Mouse (Mus musculus) neural tube, embryonic 15.5 days (tissue): ENCODE results near the gene 2310007B03Rik. TPM values are rescaled to one million over a fixed set of nuclear protein-coding genes. Genes with fewer than 3 reads are reported as not detected.

ENCODE experiments used
- ATAC-seq: fragments of 200-750 bp; cut with Nextera tagmentation; 2 replicates; pipeline ENCODE4 v1.8.0; 2017; ENCODE audit warnings: mild to moderate bottlenecking, moderate TSS enrichment, moderate library complexity; ENCODE audit not compliant: low FRiP score
- H3K27ac ChIP-seq: fragments of 300-500 bp; sonication (generic); replicated peaks from 2 replicates; pipeline ENCODE4 v1.5.1; 2015; ENCODE audit warnings: mild to moderate bottlenecking, inconsistent platforms
- H3K27me3 ChIP-seq: fragments of 300-500 bp; sonication (generic); replicated peaks from 2 replicates; pipeline ENCODE4 v1.6.1; 2015; ENCODE audit warnings: inconsistent platforms
- H3K36me3 ChIP-seq: fragments of 300-500 bp; sonication (generic); 2 replicates; pipeline ENCODE4 v1.6.1; 2015; ENCODE audit warnings: inconsistent platforms
- H3K4me1 ChIP-seq: fragments of 300-500 bp; sonication (generic); 2 replicates; pipeline ENCODE4 v1.6.1; 2015; ENCODE audit warnings: inconsistent platforms
- H3K4me2 ChIP-seq: fragments of 300-500 bp; sonication (generic); 2 replicates; pipeline ENCODE4 v1.6.1; 2015; ENCODE audit warnings: inconsistent platforms, mild to moderate bottlenecking, moderate library complexity
- H3K4me3 ChIP-seq: fragments of 300-500 bp; sonication (generic); replicated peaks from 2 replicates; pipeline ENCODE4 v1.5.1; 2015; ENCODE audit warnings: mild to moderate bottlenecking, inconsistent platforms
- H3K9ac ChIP-seq: fragments of 300-500 bp; sonication (generic); replicated peaks from 2 replicates; pipeline ENCODE4 v1.6.1; 2015; ENCODE audit warnings: mild to moderate bottlenecking, inconsistent platforms
- H3K9me3 ChIP-seq: fragments of 300-500 bp; sonication (generic); replicated peaks from 2 replicates; pipeline ENCODE4 v1.6.1; 2016; ENCODE audit warnings: inconsistent platforms
- WGBS: fragments of 180-500 bp; shearing (Covaris S2); methylation state at CpG from one replicate; pipeline ENCODE4 v1.1.7; 2015; ENCODE audit warnings: mixed read lengths; 5-methylcytosine and 5-hydroxymethylcytosine counted together
- polyA plus RNA-seq: library from polyadenylated mRNA; unstranded; fragments of >200 nt; fragmentation: Nextera tagmentation; extraction: Ambion mirVana; gene quantifications from 2 replicates; pipeline ENCODE4 v1.2.1, GENCODE M21; 2015

2310007B03Rik gene
- polyA plus RNA-seq, 1 experiment from 2014 or later: 0.10 TPM

GRCm38 (mm10) chr1:93128209-93128608 is 32.5 kb downstream of the 2310007B03Rik start:
- 88% methylated on average over 8 of the region's 8 CpGs for WGBS
- Histone ChIP-seq H3K4me1 (no peaks in the 10 kb centered on the region), H3K4me2 (no peak overlapping the region), H3K9ac (no peak overlapping the region), H3K27ac (no peak overlapping the region), H3K4me3 (no peak overlapping the region), H3K9me3 (no peaks in the 10 kb centered on the region), H3K36me3 (no peaks in the 10 kb centered on the region), H3K27me3 (no peaks in the 10 kb centered on the region)
- no peak for ATAC-seq

GRCm38 (mm10) chr1:93125256-93125655 is 35.5 kb downstream of the 2310007B03Rik start:
- Histone ChIP-seq H3K36me3 (no peaks in the 10 kb centered on the region), H3K9me3 (no peaks in the 10 kb centered on the region), H3K4me3 (no peak overlapping the region), H3K4me2 (no peak overlapping the region), H3K4me1 (no peaks in the 10 kb centered on the region), H3K27me3 (no peaks in the 10 kb centered on the region), H3K27ac (no peak overlapping the region), H3K9ac (no peak overlapping the region)
- ATAC-seq: no peak
- WGBS: 66% methylated on average over 5 of the region's 5 CpGs

GRCm38 (mm10) chr1:93124066-93124465 is 36.7 kb downstream of the 2310007B03Rik start:
- no peaks in the 10 kb centered on the region for H3K9me3 ChIP-seq
- H3K4me1 ChIP-seq: no peaks in the 10 kb centered on the region
- no peak for ATAC-seq
- H3K4me3 ChIP-seq: no peak overlapping the region
- H3K27me3 ChIP-seq: no peaks in the 10 kb centered on the region
- no peaks in the 10 kb centered on the region for H3K36me3 ChIP-seq
- no peak overlapping the region for H3K9ac ChIP-seq
- 85% methylated on average over 8 of the region's 8 CpGs for WGBS
- no peak overlapping the region for H3K4me2 ChIP-seq
- H3K27ac ChIP-seq: no peak overlapping the region

GRCm38 (mm10) chr1:93123179-93123854 is 37.4 kb downstream of the 2310007B03Rik start:
- Histone ChIP-seq H3K4me2 (no peak overlapping the region), H3K4me1 (no peaks in the 10 kb centered on the region), H3K9ac (no peak overlapping the region), H3K9me3 (no peaks in the 10 kb centered on the region), H3K4me3 (no peak overlapping the region), H3K36me3 (no peaks in the 10 kb centered on the region), H3K27ac (no peak overlapping the region), H3K27me3 (no peaks in the 10 kb centered on the region)
- no peak for ATAC-seq
- 84% methylated on average over 11 of the region's 11 CpGs for WGBS

GRCm38 (mm10) chr1:93118816-93119215 is 41.9 kb downstream of the 2310007B03Rik start:
- no peaks in the 10 kb centered on the region for H3K27me3 ChIP-seq
- peaks cover 11% of the 10 kb centered on the region for H3K4me1 ChIP-seq
- no peak overlapping the region for H3K27ac ChIP-seq
- no peaks in the 10 kb centered on the region for H3K9me3 ChIP-seq
- no peaks in the 10 kb centered on the region for H3K36me3 ChIP-seq
- WGBS: 42% methylated on average over 4 of the region's 4 CpGs
- no peak for ATAC-seq
- no peak overlapping the region for H3K4me3 ChIP-seq
- no peak overlapping the region for H3K9ac ChIP-seq
- H3K4me2 ChIP-seq: no peak overlapping the region

- H3K9me3 ChIP-seq: no peaks in the 10 kb centered on the region
- no peaks in the 10 kb centered on the region for H3K27me3 ChIP-seq
- H3K9ac ChIP-seq: peak overlapping the region; percentile 44
- peak overlapping the region; percentile 38 for H3K4me3 ChIP-seq
- peak overlapping the region; percentile 67 for H3K4me2 ChIP-seq
- H3K36me3 ChIP-seq: no peaks in the 10 kb centered on the region
- peaks cover 11% of the 10 kb centered on the region for H3K4me1 ChIP-seq
- 17% methylated on average over 10 of the region's 13 CpGs for WGBS
- H3K27ac ChIP-seq: peak overlapping the region; percentile 74
- peak; percentile 83 for ATAC-seq
These were observed 45.3 kb downstream of the 2310007B03Rik start for GRCm38 (mm10) chr1:93115471-93115870.

- Histone ChIP-seq H3K27me3 (no peaks in the 10 kb centered on the region), H3K4me2 (peak overlapping the region; percentile 67), H3K4me3 (peak overlapping the region; percentile 38), H3K4me1 (peaks cover 11% of the 10 kb centered on the region), H3K36me3 (no peaks in the 10 kb centered on the region), H3K9me3 (no peaks in the 10 kb centered on the region), H3K27ac (peak overlapping the region; percentile 74), H3K9ac (peak overlapping the region; percentile 44)
- ATAC-seq: peak; percentile 98
- 24% methylated on average over 21 of the region's 21 CpGs for WGBS
These were observed 45.9 kb downstream of the 2310007B03Rik start for GRCm38 (mm10) chr1:93114713-93115463.

GRCm38 (mm10) chr1:93102700-93103099 is 58.0 kb downstream of the 2310007B03Rik start:
- Histone ChIP-seq H3K9ac (no peak overlapping the region), H3K27me3 (no peaks in the 10 kb centered on the region), H3K4me1 (peaks cover 38% of the 10 kb centered on the region), H3K36me3 (no peaks in the 10 kb centered on the region), H3K9me3 (no peaks in the 10 kb centered on the region), H3K27ac (peak overlapping the region; percentile 95; the same call in 1 of the 2 replicates), H3K4me3 (no peak overlapping the region), H3K4me2 (peak overlapping the region; percentile 92)
- no peak for ATAC-seq
- 55% methylated on average over 7 of the region's 7 CpGs for WGBS

- no peaks in the 10 kb centered on the region for H3K9me3 ChIP-seq
- H3K27me3 ChIP-seq: no peaks in the 10 kb centered on the region
- H3K9ac ChIP-seq: peak within 1 kb of the TSS; percentile 90
- no peaks in the 10 kb centered on the region for H3K36me3 ChIP-seq
- peaks cover 48% of the 10 kb centered on the region for H3K4me1 ChIP-seq
- peak within 1 kb of the TSS; percentile 92 for H3K4me2 ChIP-seq
- peak; percentile 92 for ATAC-seq
- peak within 1 kb of the TSS; percentile 95 for H3K27ac ChIP-seq
- peak within 1 kb of the TSS; percentile 82 for H3K4me3 ChIP-seq
- under 1% methylated on average over 39 of the region's 39 CpGs for WGBS
These were observed 59.1 kb downstream of the 2310007B03Rik start, which contains the start of gene Kif1a for GRCm38 (mm10) chr1:93101571-93102061. Gene Kif1a (minus strand): TSS chr1:93101951.

Other genes with a start within 250 kb of the 2310007B03Rik start
- gene Capn10, start 226.6 kb downstream of the 2310007B03Rik start, polyA plus RNA-seq: 55.4 and 60.8 TPM in 2 replicates
- gene Gpr35, start 210.1 kb downstream of the 2310007B03Rik start, polyA plus RNA-seq: 0.64 and 1.0 TPM in 2 replicates
- gene Aqp12, start 154.6 kb downstream of the 2310007B03Rik start, polyA plus RNA-seq: not detected in 2 replicates
- gene Kif1a, start 59.0 kb downstream of the 2310007B03Rik start, polyA plus RNA-seq: 433 and 485 TPM in 2 replicates
- not detected in 2 replicates for gene Agxt, start 25.7 kb downstream of the 2310007B03Rik start, polyA plus RNA-seq
- 0.23 and 0.32 TPM in 2 replicates for gene Crocc2, start 7.8 kb upstream of the 2310007B03Rik start, polyA plus RNA-seq
- gene Sned1, start 74.9 kb upstream of the 2310007B03Rik start, polyA plus RNA-seq: 7.5 and 8.0 TPM in 2 replicates
- gene Mterf4, start 145.0 kb upstream of the 2310007B03Rik start, polyA plus RNA-seq: 34.2 and 34.6 TPM in 2 replicates
- gene Ppp1r7, start 181.9 kb upstream of the 2310007B03Rik start, polyA plus RNA-seq: 52.7 and 54.1 TPM in 2 replicates
- 5.1 and 7.7 TPM in 2 replicates for gene Pask, start 182.5 kb upstream of the 2310007B03Rik start, polyA plus RNA-seq
- 1.4 TPM in 2 replicates for gene Ano7, start 213.0 kb upstream of the 2310007B03Rik start, polyA plus RNA-seq